Mouse (Mus musculus): ENCODE results near the gene Pdss2. TPM values are rescaled to one million over a fixed set of nuclear protein-coding genes. Genes with fewer than 3 reads are reported as not detected.
"Not testable (repeated sequence)": the region's sequence is repeated elsewhere in the genome, so short reads cannot be mapped to it uniquely, and the experiment has no call there.

Gene Pdss2
- polyA plus RNA-seq, 1 experiment from 2014 or later = 8.8 TPM

DNA sequence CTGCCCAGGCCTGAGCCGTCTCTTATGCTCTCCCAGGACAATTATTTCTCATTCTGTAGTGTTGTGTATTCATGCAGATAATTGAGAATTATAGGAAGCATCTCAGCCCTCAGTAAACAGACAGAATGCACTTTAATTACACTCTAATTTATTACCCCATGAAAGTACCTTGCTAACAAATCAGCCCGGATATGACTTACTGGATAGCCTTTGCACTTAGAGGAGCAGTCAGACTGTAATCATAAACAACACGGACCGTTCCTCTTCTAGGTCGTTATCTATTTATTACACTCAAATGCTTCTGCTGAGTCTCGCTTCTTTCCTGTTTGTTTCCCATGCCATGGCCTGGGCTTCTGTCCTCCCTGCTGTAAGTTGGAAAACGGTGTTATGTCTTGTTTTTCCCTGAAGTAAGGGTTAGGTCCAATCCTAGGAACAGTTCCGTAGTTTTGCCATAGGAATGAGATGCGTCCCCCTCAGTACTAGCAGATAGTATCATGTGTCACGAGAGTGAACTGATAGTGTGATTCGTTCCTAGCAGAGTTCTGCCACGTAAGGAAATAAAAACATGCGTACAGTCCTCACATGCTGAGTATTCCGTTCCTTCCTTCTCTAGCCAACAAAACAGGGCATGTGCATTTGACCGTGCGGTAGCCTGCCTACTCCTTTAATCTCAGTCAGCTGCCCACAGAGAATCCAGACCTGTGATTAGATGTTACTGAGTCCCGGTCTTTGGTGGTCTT is 24.3 kb downstream of the Pdss2 start:
- H3K4me2 ChIP-seq = no peak overlapping the region
- no peaks in the 10 kb centered on the region for H3K27me3 ChIP-seq
- no peak for ATAC-seq (ENCODE audit: insufficient number of reproducible peaks, low FRiP score, low TSS enrichment, low read depth)
- 47% methylated on average over 17 of the region's 17 CpGs for WGBS
- H3K9ac ChIP-seq = no peak overlapping the region
- H3K27ac ChIP-seq = no peak overlapping the region
- no peaks in the 10 kb centered on the region for H3K36me3 ChIP-seq
- H3K4me1 ChIP-seq = peaks cover 11% of the 10 kb centered on the region; the same call in 1 of the 2 replicates
- H3K4me3 ChIP-seq = no peak overlapping the region
- no peaks in the 10 kb centered on the region for H3K9me3 ChIP-seq

DNA sequence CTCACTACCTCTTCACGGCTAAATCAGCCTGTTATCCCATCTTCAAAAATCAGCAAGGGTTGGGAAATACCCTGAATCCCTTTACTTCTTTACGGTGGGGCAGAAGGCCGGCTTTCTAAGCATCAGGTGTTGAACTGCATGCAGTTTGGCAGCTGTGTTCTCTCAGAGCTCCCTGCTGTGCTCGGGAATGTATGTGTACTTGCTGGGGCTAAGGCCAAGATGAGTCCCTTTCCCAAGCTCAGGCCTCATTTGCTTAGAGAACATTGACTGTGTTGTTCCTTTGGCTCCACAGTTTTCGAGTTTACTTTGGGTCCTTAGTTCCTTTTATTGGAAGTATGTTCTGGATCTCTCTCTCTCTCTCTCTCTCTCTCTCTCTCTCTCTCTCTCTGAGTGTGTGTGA is 26.7 kb downstream of the Pdss2 start:
- H3K4me3 ChIP-seq = no peak overlapping the region
- H3K4me1 ChIP-seq = peaks cover 16% of the 10 kb centered on the region; the same call in 1 of the 2 replicates
- H3K9ac ChIP-seq = no peak overlapping the region
- no peak for ATAC-seq (ENCODE audit: insufficient number of reproducible peaks, low FRiP score, low TSS enrichment, low read depth)
- no peaks in the 10 kb centered on the region for H3K36me3 ChIP-seq
- no peaks in the 10 kb centered on the region for H3K9me3 ChIP-seq
- no peak overlapping the region for H3K4me2 ChIP-seq
- no peak overlapping the region; the same call in 1 of the 2 replicates for H3K27ac ChIP-seq
- no peaks in the 10 kb centered on the region for H3K27me3 ChIP-seq
- WGBS = 36% methylated on average over 5 of the region's 5 CpGs

DNA sequence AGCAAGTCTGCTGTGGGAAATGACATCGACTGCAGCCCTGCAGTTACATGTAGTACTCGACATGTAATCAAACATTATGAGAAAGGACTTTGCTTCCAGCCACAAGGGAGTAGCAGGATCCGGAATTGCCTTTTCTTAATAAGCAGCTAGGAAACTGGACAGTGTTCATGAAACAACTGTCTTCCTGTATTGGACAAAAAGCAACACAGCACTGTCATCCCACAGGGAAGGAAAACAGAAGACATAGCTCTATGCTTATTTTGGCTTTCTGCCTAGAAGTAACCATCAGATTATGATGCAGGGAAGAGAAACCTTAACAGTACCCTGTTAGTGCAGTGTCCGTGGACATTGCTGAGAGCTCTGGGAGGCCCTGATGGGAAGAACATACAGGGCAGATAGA is 31.0 kb downstream of the Pdss2 start:
- H3K9me3 ChIP-seq = no peaks in the 10 kb centered on the region
- WGBS = 53% methylated on average over 4 of the region's 4 CpGs

DNA sequence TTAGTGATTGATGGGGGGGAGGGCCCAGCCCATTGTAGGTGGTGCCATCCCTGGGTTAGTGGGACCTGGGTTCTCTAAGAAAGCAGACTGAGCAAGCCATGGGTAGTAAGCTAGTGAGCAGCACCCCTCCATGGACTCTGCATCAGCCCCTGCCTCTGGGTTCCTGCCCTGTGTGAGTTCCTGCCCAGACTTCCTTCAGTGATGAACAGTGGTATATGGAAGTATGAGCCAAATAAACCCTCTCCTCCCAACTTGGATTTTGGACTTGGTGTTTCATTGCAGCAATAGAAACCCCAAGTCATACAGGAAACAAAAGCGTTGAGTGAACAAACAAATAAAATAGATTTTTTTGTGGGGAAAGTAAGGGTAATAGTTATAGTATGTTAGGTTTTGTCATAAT is 35.7 kb downstream of the Pdss2 start:
- H3K27me3 ChIP-seq; H3K9me3 ChIP-seq; H3K4me2 ChIP-seq; H3K4me3 ChIP-seq; ATAC-seq (ENCODE audit: insufficient number of reproducible peaks, low FRiP score, low TSS enrichment, low read depth); H3K9ac ChIP-seq; H3K4me1 ChIP-seq; H3K27ac ChIP-seq; H3K36me3 ChIP-seq: not testable (repeated sequence)
- WGBS = no CpG with 5 or more reads among the region's 1 CpGs

More for the DNA sequence above, 31.0 kb downstream of the Pdss2 start:
- Histone ChIP-seq H3K4me2 (no peak overlapping the region), H3K27ac (no peak overlapping the region), H3K4me3 (no peak overlapping the region), H3K9ac (no peak overlapping the region), H3K4me1 (0 out of 2 replicates have a peak, but pooled peaks cover 11% of the 10 kb centered on the region), H3K36me3 (no peaks in the 10 kb centered on the region), H3K27me3 (no peaks in the 10 kb centered on the region)
- ATAC-seq (ENCODE audit: insufficient number of reproducible peaks, low FRiP score, low TSS enrichment, low read depth) = no peak

DNA sequence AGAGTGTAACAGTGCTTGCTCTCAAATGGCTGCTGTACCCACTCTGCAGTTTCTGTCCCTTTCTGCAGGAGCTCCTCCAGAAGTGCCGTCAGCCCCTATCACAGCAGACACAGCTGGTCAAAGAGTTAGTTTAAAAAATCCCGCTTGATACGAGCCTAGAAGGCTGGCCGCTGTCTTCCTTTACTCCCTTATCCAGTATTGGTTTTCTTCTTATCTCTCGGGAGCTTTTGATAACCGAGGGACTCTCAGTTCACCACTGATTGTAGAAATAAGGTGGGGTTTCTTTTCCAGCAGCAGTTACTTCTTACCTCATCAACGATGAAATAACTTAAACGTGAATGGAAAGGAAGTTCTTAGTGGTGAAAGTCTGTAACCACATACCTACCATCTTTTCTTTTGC is 36.2 kb downstream of the Pdss2 start:
- not testable (repeated sequence) for H3K4me2 ChIP-seq; H3K27me3 ChIP-seq; H3K36me3 ChIP-seq; H3K4me1 ChIP-seq; H3K9ac ChIP-seq; H3K27ac ChIP-seq; H3K4me3 ChIP-seq; H3K9me3 ChIP-seq; ATAC-seq (ENCODE audit: insufficient number of reproducible peaks, low FRiP score, low TSS enrichment, low read depth)
- WGBS = 88% methylated on average over 8 of the region's 8 CpGs

DNA sequence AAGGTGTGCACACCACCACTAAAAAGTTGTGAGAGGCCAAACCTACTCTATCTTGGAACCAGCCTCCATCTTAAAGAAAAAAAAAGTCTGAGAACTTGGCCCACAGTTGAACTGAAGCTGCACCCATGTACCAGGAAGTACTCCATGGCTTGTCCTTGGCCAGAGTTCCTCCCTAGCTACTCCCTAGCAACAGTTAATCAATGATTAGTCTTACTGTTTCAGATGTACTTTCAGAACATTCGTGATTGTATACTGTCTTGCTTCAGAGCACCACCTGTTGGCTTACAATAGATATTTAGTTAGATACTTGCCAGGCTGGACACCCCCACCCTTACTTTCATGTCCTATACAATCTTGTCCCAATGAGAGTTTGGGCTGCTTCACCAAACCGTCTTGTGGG is 50.0 kb downstream of the Pdss2 start:
- H3K4me3 ChIP-seq = no peak overlapping the region
- H3K27me3 ChIP-seq = no peaks in the 10 kb centered on the region
- no peak overlapping the region for H3K9ac ChIP-seq
- no peaks in the 10 kb centered on the region for H3K36me3 ChIP-seq
- ATAC-seq (ENCODE audit: insufficient number of reproducible peaks, low FRiP score, low TSS enrichment, low read depth) = no peak
- H3K4me1 ChIP-seq = no peaks in the 10 kb centered on the region
- no peak overlapping the region for H3K27ac ChIP-seq
- 70% methylated on average over 2 of the region's 2 CpGs for WGBS
- no peaks in the 10 kb centered on the region for H3K9me3 ChIP-seq
- no peak overlapping the region for H3K4me2 ChIP-seq

DNA sequence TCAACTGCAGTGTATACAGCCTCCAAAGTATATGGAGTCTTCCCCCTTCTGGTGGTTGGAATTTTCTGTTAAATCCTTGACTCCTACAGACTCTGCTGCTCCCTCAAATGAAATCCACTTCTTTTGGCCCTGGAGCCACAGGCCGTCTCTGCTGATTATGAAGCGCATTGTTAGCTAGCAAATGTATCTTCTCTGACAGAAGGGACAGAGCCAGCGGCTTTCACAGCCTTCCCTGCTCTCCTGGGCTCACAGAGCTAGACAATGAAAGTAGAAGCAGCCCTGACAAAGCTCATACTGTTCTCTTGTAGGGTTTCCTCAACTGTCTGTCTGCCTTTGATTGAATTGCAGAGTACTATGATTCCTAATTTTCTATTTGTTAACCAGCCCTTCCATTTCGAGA is 51.1 kb downstream of the Pdss2 start:
- no peak for ATAC-seq (ENCODE audit: insufficient number of reproducible peaks, low FRiP score, low TSS enrichment, low read depth)
- H3K9me3 ChIP-seq = no peaks in the 10 kb centered on the region
- WGBS = 75% methylated on average over 4 of the region's 4 CpGs

DNA sequence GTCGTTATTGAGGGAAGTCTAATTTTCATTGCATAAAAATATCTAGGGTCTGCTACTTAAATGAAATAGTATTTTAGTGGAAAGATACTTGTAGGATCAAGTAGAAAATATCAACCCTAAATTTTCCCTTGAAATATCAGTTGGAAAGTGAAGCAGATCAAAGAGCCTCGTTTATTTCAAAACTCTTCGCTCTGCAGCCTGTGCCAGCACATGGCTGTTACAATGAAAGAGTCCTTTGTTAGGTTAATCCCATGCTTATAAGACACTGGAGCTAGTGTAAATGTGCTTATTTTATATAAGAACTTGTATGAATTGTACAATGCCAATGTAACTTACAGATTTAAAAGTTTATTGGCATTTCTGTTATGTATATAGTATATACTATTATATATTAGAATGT is 51.8 kb downstream of the Pdss2 start:
- Histone ChIP-seq H3K4me1 (0 out of 2 replicates have a peak, but pooled peaks cover 2% of the 10 kb centered on the region), H3K9ac (no peak overlapping the region), H3K36me3 (no peaks in the 10 kb centered on the region), H3K27ac (no peak overlapping the region), H3K27me3 (no peaks in the 10 kb centered on the region), H3K4me2 (no peak overlapping the region), H3K4me3 (no peak overlapping the region), H3K9me3 (no peaks in the 10 kb centered on the region)
- 62% methylated on average over 3 of the region's 3 CpGs for WGBS
- ATAC-seq (ENCODE audit: insufficient number of reproducible peaks, low FRiP score, low TSS enrichment, low read depth) = no peak

More for the DNA sequence above, 51.1 kb downstream of the Pdss2 start:
- H3K27me3 ChIP-seq = no peaks in the 10 kb centered on the region
- no peak overlapping the region for H3K4me3 ChIP-seq
- H3K9ac ChIP-seq = no peak overlapping the region
- H3K27ac ChIP-seq = no peak overlapping the region
- no peak overlapping the region for H3K4me2 ChIP-seq
- H3K4me1 ChIP-seq = 0 out of 2 replicates have a peak, but pooled peaks cover 1% of the 10 kb centered on the region
- no peaks in the 10 kb centered on the region for H3K36me3 ChIP-seq

DNA sequence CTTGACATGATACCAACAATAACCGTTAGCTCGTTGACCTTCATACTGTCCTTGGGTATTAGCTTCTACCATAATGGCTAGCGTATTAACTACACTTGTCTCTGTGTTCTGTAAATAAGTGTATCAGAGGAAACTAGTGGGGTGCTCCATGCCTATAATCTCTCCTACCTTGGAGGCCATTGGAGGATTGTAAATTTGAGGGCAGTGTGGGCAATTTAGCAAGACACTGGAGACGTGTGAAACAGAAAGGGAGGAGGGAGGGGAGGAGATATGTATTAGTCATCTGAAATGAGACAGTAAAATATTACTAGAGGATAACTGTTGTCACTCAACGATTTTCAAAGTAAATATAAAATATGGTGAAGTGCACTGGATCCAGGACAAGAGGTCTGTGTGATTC is 54.2 kb downstream of the Pdss2 start:
- ATAC-seq (ENCODE audit: insufficient number of reproducible peaks, low FRiP score, low TSS enrichment, low read depth) = no peak
- Histone ChIP-seq H3K27me3 (no peaks in the 10 kb centered on the region), H3K4me3 (no peak overlapping the region), H3K4me1 (0 out of 2 replicates have a peak, but pooled peaks cover 5% of the 10 kb centered on the region), H3K9me3 (no peaks in the 10 kb centered on the region), H3K36me3 (no peaks in the 10 kb centered on the region), H3K27ac (no peak overlapping the region), H3K4me2 (no peak overlapping the region), H3K9ac (no peak overlapping the region)
- 76% methylated on average over 5 of the region's 5 CpGs for WGBS

DNA sequence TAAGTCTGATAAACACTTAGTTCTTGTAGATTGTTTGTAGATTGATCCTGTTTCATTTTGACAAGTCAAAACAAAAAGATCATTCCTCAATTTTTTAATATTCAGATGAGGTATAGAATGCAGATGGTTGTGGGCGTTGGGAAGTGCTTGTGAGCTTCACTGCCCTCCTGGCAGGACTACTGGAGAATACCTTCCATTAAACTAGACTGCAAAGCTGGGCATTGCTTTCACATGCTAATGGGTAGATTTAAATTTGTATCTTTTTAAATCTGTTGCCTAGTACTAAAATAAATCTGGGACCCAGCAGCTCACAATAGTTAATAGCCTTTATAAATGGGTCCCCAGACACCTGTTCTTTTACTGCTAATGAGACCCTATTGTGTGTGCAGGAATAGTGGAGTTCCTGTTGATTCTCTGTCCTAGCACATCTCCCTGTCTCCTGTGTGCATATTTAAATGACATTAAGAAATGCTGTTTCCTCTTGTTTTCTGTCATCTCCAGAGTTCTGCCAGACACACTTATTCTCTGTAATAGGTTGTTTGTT is 54.9 kb downstream of the Pdss2 start:
- 0 out of 2 replicates have a peak, but pooled peaks cover 5% of the 10 kb centered on the region for H3K4me1 ChIP-seq
- no peak overlapping the region for H3K9ac ChIP-seq
- no peaks in the 10 kb centered on the region for H3K36me3 ChIP-seq
- no peak overlapping the region for H3K4me2 ChIP-seq
- H3K9me3 ChIP-seq = no peaks in the 10 kb centered on the region
- H3K27me3 ChIP-seq = no peaks in the 10 kb centered on the region
- no peak overlapping the region for H3K27ac ChIP-seq
- no peak for ATAC-seq (ENCODE audit: insufficient number of reproducible peaks, low FRiP score, low TSS enrichment, low read depth)
- WGBS = 83% methylated on average over 1 of the region's 1 CpGs
- no peak overlapping the region for H3K4me3 ChIP-seq

DNA sequence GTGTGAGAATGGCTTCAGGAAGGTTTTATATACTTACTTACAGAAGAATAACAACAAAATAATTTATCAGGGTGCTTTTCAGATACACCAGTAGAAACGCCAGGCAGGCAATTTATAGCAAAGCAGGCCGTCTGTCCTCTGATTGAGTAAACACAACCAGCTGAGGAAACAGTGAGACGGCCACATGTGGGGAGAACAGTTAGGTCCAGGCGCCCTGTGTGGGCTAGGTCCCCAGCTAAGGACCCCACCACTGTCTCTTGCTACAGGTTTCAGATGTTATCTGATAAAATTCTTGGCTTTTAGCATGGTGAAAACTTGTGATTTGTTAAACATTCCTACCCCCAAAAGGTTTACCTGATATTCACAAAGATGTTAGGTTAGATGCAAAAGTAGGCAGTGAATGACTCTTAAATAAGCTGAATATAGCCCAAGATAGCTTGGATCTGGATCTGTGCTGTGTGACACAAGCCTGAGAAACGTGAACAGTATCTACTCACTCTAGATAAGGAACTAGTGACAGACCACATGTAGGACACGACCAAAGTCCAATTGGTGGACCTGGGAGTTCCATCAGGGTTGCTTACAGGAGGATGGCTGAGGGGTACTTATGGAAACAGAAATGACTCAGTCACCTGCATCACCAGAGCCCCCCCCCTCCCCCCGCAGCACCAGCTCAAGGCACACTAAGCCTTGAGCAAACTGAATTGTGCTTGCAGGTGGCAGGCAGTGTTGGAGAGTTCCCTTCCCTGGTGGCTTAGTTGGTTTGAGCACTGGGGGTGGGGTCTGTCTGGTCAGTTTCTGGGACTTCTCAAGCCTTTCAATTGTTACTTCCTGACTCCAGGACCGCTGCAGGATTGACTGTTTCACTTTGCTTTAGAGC is 56.2 kb downstream of the Pdss2 start:
- Histone ChIP-seq H3K27ac (no peak overlapping the region), H3K4me1 (0 out of 2 replicates have a peak, but pooled peaks cover 5% of the 10 kb centered on the region), H3K27me3 (no peaks in the 10 kb centered on the region), H3K4me2 (no peak overlapping the region), H3K9me3 (no peaks in the 10 kb centered on the region), H3K4me3 (no peak overlapping the region), H3K36me3 (no peaks in the 10 kb centered on the region), H3K9ac (no peak overlapping the region)
- 60% methylated on average over 8 of the region's 8 CpGs for WGBS
- ATAC-seq (ENCODE audit: insufficient number of reproducible peaks, low FRiP score, low TSS enrichment, low read depth) = no peak

Measured in limb, embryonic 15.5 days (tissue).